Mouse (Mus musculus) testis, postnatal 14 days (tissue): ENCODE measurements around the gene Xrcc5.

Experiments
- DNase-seq: peaks from one replicate; pipeline ENCODE4 v3.0.0; 2021; ENCODE audit warnings: low spot score

Gene Xrcc5

GRCm38 (mm10) chr1:72399720-72400401, 92.6 kb downstream of the Xrcc5 start:
- DNase-seq = no peak

- no peak for DNase-seq
These were observed 93.4 kb downstream of the Xrcc5 start for GRCm38 (mm10) chr1:72400616-72401015.

- DNase-seq = no peak
These were observed 94.3 kb downstream of the Xrcc5 start for GRCm38 (mm10) chr1:72401331-72402069.

- DNase-seq = no peak
These were observed 99.4 kb downstream of the Xrcc5 start for GRCm38 (mm10) chr1:72406505-72407079.

GRCm38 (mm10) chr1:72409936-72410335, 102.7 kb downstream of the Xrcc5 start:
- no peak for DNase-seq

- no peak for DNase-seq
These were observed 103.9 kb downstream of the Xrcc5 start for GRCm38 (mm10) chr1:72411108-72411507.

GRCm38 (mm10) chr1:72413205-72413604, 106.0 kb downstream of the Xrcc5 start:
- DNase-seq = no peak

GRCm38 (mm10) chr1:72414133-72414532, 106.9 kb downstream of the Xrcc5 start:
- no peak for DNase-seq

GRCm38 (mm10) chr1:72414561-72415253, 107.5 kb downstream of the Xrcc5 start:
- no peak for DNase-seq

GRCm38 (mm10) chr1:72418744-72419655, 111.8 kb downstream of the Xrcc5 start:
- no peak for DNase-seq

GRCm38 (mm10) chr1:72420220-72420619, 113.0 kb downstream of the Xrcc5 start:
- no peak for DNase-seq

GRCm38 (mm10) chr1:72422121-72422520, 114.9 kb downstream of the Xrcc5 start:
- no peak for DNase-seq

- no peak for DNase-seq
These were observed 119.2 kb downstream of the Xrcc5 start for GRCm38 (mm10) chr1:72426456-72426855.

- DNase-seq = no peak
These were observed 121.3 kb downstream of the Xrcc5 start for GRCm38 (mm10) chr1:72428526-72428925.

GRCm38 (mm10) chr1:72429107-72429807, 122.0 kb downstream of the Xrcc5 start:
- no peak for DNase-seq

GRCm38 (mm10) chr1:72432579-72432978, 125.4 kb downstream of the Xrcc5 start:
- no peak for DNase-seq

GRCm38 (mm10) chr1:72434510-72434909, 127.3 kb downstream of the Xrcc5 start:
- DNase-seq = no peak

GRCm38 (mm10) chr1:72436967-72437366, 129.7 kb downstream of the Xrcc5 start:
- no peak for DNase-seq

- no peak for DNase-seq
These were observed 131.9 kb downstream of the Xrcc5 start for GRCm38 (mm10) chr1:72439146-72439545.

- DNase-seq = no peak
These were observed 135.5 kb downstream of the Xrcc5 start for GRCm38 (mm10) chr1:72442747-72443146.
